Comparison of ENCODE assay signal across 15 mouse cellular contexts in genomic region chr5:73311458-73311857, GRCm38 (mm10). TPM values are rescaled to one million over a fixed set of nuclear protein-coding genes. Genes with fewer than 3 reads are reported as not detected.
DNase-seq lines count a peak whose midpoint lies in the region; ATAC-seq and TF ChIP-seq lines count a peak whose summit lies in the region.
"Had no signal": no experiment of that assay in that cellular context is flagged by ENCODE, and none has a peak within 500 bp of the region (broad histone marks: within the 10 kb centered on the region; RNA-seq: fewer than 3 reads in every experiment).

No protein-coding gene starts in this region.

- peak overlapping the region; percentile 51 for H3K4me2 ChIP-seq in liver, embryonic 14.5 days (ENCODE audit: low read depth)
- H3K4me2 ChIP-seq in stomach, embryonic 16.5 days (ENCODE audit: low read depth, low read length) = no peak overlapping the region
- H3K4me2 ChIP-seq: midbrain, embryonic 13.5 days; neural tube, embryonic 12.5 days had no signal

- TF ChIP-seq CTCF in liver, embryonic 14.5 days (IDR thresholded peaks at IDR 0.05; ENCODE audit: low read depth) = peak; percentile 35; the same call in 1 of the 2 replicates

- H3K9ac ChIP-seq in liver, embryonic 14.5 days (replicated peaks) = peak overlapping the region; percentile 57
- H3K9ac ChIP-seq in stomach, embryonic 16.5 days (ENCODE audit: low read length) = no peak overlapping the region
- H3K9ac ChIP-seq: midbrain, embryonic 13.5 days; neural tube, embryonic 12.5 days had no signal

- H3K36me3 ChIP-seq in liver, embryonic 14.5 days (replicated peaks; ENCODE audit: control insufficient read depth, insufficient read depth, low read depth) = peaks cover 81% of the 10 kb centered on the region
- H3K36me3 ChIP-seq in stomach, embryonic 16.5 days (ENCODE audit: control insufficient read depth, insufficient read depth, low read length) = peaks cover 30% of the 10 kb centered on the region

- H3K4me1 ChIP-seq in liver, embryonic 14.5 days (replicated peaks; ENCODE audit: control insufficient read depth in 2 of 2, insufficient read depth in 2 of 2, low read length in 1 of 2) = peaks cover 42 to 43% of the 10 kb centered on the region in 2 experiments
- H3K4me1 ChIP-seq in stomach, embryonic 16.5 days (ENCODE audit: control insufficient read depth, insufficient read depth, low read length) = no peaks in the 10 kb centered on the region
- H3K4me1 ChIP-seq: midbrain, embryonic 13.5 days; neural tube, embryonic 12.5 days had no signal

- ATAC-seq in erythroblast, adult 5-6 weeks (replicated peaks; ENCODE audit: low FRiP score, poor library complexity, severe bottlenecking) = peak; percentile 95
- ATAC-seq in liver, embryonic 14.5 days (ENCODE audit: insufficient read depth) = peak; percentile 98
- ATAC-seq in stomach, embryonic 16.5 days (ENCODE audit: insufficient read depth, low FRiP score) = peak; percentile 58; the same call in 1 of the 2 replicates
- ATAC-seq: forebrain, embryonic 14.5 days; hindbrain, postnatal 0 days; midbrain, embryonic 13.5 days had no signal

- WGBS in liver, embryonic 14.5 days (ENCODE audit: insufficient replicate concordance) = 26% methylated on average over 5 of the region's 5 CpGs
- WGBS in stomach, embryonic 16.5 days = 90% methylated on average over 5 of the region's 5 CpGs

- peak; percentile 10 for DNase-seq in right cerebral cortex, postnatal 25 days
- no peak for DNase-seq in right cerebral cortex, adult 2 months (ENCODE audit: low spot score in 2 of 2)
- peak; percentile 80 to 82 (median 81) for DNase-seq in liver, embryonic 14.5 days (ENCODE audit: low read depth in 3 of 3, low spot score in 3 of 3)
- no peak for DNase-seq in urinary bladder, postnatal 10 days (ENCODE audit: low spot score)
- DNase-seq in layer of hippocampus, adult 18-20 months (ENCODE audit: low spot score in 2 of 2) = no peak
- DNase-seq: adrenal gland, postnatal 25 days; cerebellum, adult 2 months; gastrocnemius, postnatal 25 days had no signal

- H3K4me3 ChIP-seq in liver, embryonic 14.5 days (ENCODE audit: insufficient read depth in 1 of 2, low read depth in 2 of 2, low read length in 2 of 2) = no peak overlapping the region
- H3K4me3 ChIP-seq in stomach, embryonic 16.5 days (replicated peaks; ENCODE audit: low read length) = no peak overlapping the region
- H3K4me3 ChIP-seq: midbrain, embryonic 13.5 days; neural tube, embryonic 12.5 days had no signal

- no peaks in the 10 kb centered on the region for H3K9me3 ChIP-seq in liver, embryonic 14.5 days (ENCODE audit: control insufficient read depth, low read length)
- no peaks in the 10 kb centered on the region for H3K9me3 ChIP-seq in stomach, embryonic 16.5 days (replicated peaks; ENCODE audit: control insufficient read depth, low read length)
- H3K9me3 ChIP-seq: midbrain, embryonic 13.5 days; neural tube, embryonic 12.5 days had no signal

- no peaks in the 10 kb centered on the region for H3K27me3 ChIP-seq in liver, embryonic 14.5 days (ENCODE audit: control insufficient read depth, insufficient read depth, low read length)
- no peaks in the 10 kb centered on the region for H3K27me3 ChIP-seq in stomach, embryonic 16.5 days (ENCODE audit: control insufficient read depth, insufficient read depth, low read length)
- H3K27me3 ChIP-seq: CH12.LX; midbrain, embryonic 13.5 days; neural tube, embryonic 12.5 days had no signal

- peak; percentile 93 for TF ChIP-seq EP300 in liver, embryonic 14.5 days (IDR thresholded peaks at IDR 0.05; ENCODE audit: low read depth)

- H3K27ac ChIP-seq in liver, embryonic 14.5 days = peak overlapping the region; percentile 94
- H3K27ac ChIP-seq in stomach, embryonic 16.5 days (ENCODE audit: low read length) = no peak overlapping the region
- H3K27ac ChIP-seq: hindbrain, postnatal 0 days; midbrain, embryonic 13.5 days; neural tube, embryonic 12.5 days had no signal

RNA-seq across cellular contexts. Expression of gene Ociad1, which starts 18.9 kb away (rescaled TPM):
- 69.2 and 94.7 TPM in 2 replicates for total RNA-seq in erythroblast, adult 5-6 weeks (2015; ENCODE audit: low replicate concordance)
- 103 and 137 TPM in 2 replicates for total RNA-seq in erythroblast, adult 5-6 weeks (2017; ENCODE audit: low replicate concordance)
- 59.2 and 81.4 TPM in 2 replicates for polyA plus RNA-seq in liver, embryonic 14.5 days (2012; rRNA removed)
- 74.9 and 77.4 TPM in 2 replicates for polyA plus RNA-seq in liver, embryonic 14.5 days (2014; fragmentation: Nextera tagmentation; extraction: Ambion mirVana)
- 256 and 260 TPM in 2 replicates for polyA plus RNA-seq in stomach, embryonic 16.5 days (2015; fragmentation: Nextera tagmentation; extraction: Ambion mirVana)
- 100 to 1,000 TPM; 467 to 470 TPM for total RNA-seq in layer of hippocampus, adult 18-20 months (2021)

RNA-seq across cellular contexts. Expression of gene Ociad2, which starts 29.4 kb away (rescaled TPM):
- not detected in 2 replicates for total RNA-seq in erythroblast, adult 5-6 weeks (2015; ENCODE audit: low replicate concordance)
- not detected in 2 replicates for total RNA-seq in erythroblast, adult 5-6 weeks (2017; ENCODE audit: low replicate concordance)
- 0.51 and 0.95 TPM in 2 replicates for polyA plus RNA-seq in liver, embryonic 14.5 days (2012; rRNA removed)
- 2.8 and 3.6 TPM in 2 replicates for polyA plus RNA-seq in liver, embryonic 14.5 days (2014; fragmentation: Nextera tagmentation; extraction: Ambion mirVana)
- polyA plus RNA-seq in stomach, embryonic 16.5 days (2015; fragmentation: Nextera tagmentation; extraction: Ambion mirVana) = 93.9 and 103 TPM in 2 replicates
- 100 to 1,000 TPM; 124 to 136 TPM for total RNA-seq in layer of hippocampus, adult 18-20 months (2021)

RNA-seq across cellular contexts. Expression of gene Fryl, which starts 55.0 kb away (rescaled TPM):
- 635 and 792 TPM in 2 replicates for total RNA-seq in erythroblast, adult 5-6 weeks (2015; ENCODE audit: low replicate concordance)
- total RNA-seq in erythroblast, adult 5-6 weeks (2017; ENCODE audit: low replicate concordance) = 1,411 and 1,492 TPM in 2 replicates
- polyA plus RNA-seq in liver, embryonic 14.5 days (2012; rRNA removed) = 15.4 and 22.1 TPM in 2 replicates
- 41.8 and 46.7 TPM in 2 replicates for polyA plus RNA-seq in liver, embryonic 14.5 days (2014; fragmentation: Nextera tagmentation; extraction: Ambion mirVana)
- 25.7 and 31.6 TPM in 2 replicates for polyA plus RNA-seq in stomach, embryonic 16.5 days (2015; fragmentation: Nextera tagmentation; extraction: Ambion mirVana)
- 10 to 100 TPM; 63.6 to 66.7 TPM for total RNA-seq in layer of hippocampus, adult 18-20 months (2021)

Comparison
In these comparisons a context has a peak if more than half of its experiments do, and no peak if none do; other contexts are left out.
1. DNase-seq: peak in right cerebral cortex, postnatal 25 days (single experiment) and liver, embryonic 14.5 days (3 of 3); none in right cerebral cortex, adult 2 months (0 of 2), urinary bladder, postnatal 10 days (single experiment) and layer of hippocampus, adult 18-20 months (0 of 2).
2. RNA of gene Ociad2, which starts 29.4 kb away (total RNA-seq): 124 to 136 TPM in layer of hippocampus, adult 18-20 months; not detected in erythroblast, adult 5-6 weeks; every median in the first group is over 100 times any median in the second.
3. RNA of gene Fryl, which starts 55.0 kb away (total RNA-seq): 635 to 1,492 TPM in erythroblast, adult 5-6 weeks; 63.6 to 66.7 TPM in layer of hippocampus, adult 18-20 months; every median in the first group is over 4 times any median in the second.
4. Peak in every context shown above with its lines, with median percentiles within 50 percentile points of each other: ATAC-seq.